In the genomic region with DNA sequence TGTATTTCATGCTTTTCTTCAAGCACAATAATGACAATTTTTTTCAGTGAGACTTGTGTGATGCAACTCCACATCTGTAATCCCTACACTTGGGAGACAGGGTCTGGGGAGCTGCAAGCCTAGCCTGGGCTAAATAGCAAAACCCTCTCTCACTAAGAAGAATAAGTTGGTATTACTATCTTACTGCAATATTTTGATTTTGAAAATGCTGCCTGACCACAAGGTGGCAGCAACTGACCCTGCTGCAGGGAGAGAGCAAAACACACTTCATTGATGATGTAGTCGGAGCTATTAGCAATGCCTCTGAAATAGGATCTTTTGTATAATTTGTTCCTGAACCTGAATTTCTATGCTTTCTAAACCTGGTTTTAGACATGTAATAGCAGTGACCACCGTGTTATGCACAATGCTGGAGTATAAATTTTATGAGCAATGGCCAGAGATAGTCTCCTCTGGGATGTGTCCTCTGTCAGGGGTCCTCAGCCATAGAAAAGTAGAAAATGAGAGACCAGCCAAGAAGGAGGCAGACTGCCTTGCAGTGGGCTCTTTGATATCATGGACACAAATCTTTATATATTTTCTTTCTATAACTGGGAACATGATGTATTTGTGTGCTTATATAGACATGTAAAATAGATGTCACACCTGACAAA, we compare ENCODE assay signal across 9 mouse cellular contexts. TPM values are rescaled to one million over a fixed set of nuclear protein-coding genes. Genes with fewer than 3 reads are reported as not detected.
DNase-seq lines count a peak whose midpoint lies in the region; ATAC-seq lines count a peak whose summit lies in the region.
"Had no signal": no experiment of that assay in that cellular context is flagged by ENCODE, and none has a peak within 500 bp of the region (broad histone marks: within the 10 kb centered on the region; RNA-seq: fewer than 3 reads in every experiment).

No protein-coding gene starts in this region.

- H3K9ac ChIP-seq in midbrain, embryonic 11.5 days (ENCODE audit: low read length) = no peak overlapping the region
- H3K9ac ChIP-seq: embryonic facial prominence, embryonic 15.5 days had no signal

- H3K36me3 ChIP-seq in midbrain, embryonic 11.5 days (ENCODE audit: control insufficient read depth, insufficient read depth, low read length) = no peaks in the 10 kb centered on the region
- no peaks in the 10 kb centered on the region for H3K36me3 ChIP-seq in splenic B cell, adult 2 months (ENCODE audit: control insufficient read depth, insufficient read depth, low read length, poor library complexity, severe bottlenecking)
- H3K36me3 ChIP-seq: embryonic facial prominence, embryonic 15.5 days had no signal

- no peak overlapping the region for H3K27ac ChIP-seq in midbrain, embryonic 11.5 days (ENCODE audit: low read depth, low read length)
- H3K27ac ChIP-seq: embryonic facial prominence, embryonic 15.5 days had no signal

- WGBS in midbrain, embryonic 11.5 days = 24% methylated on average over 2 of the region's 2 CpGs

- peak; percentile 27 for DNase-seq in kidney, adult 18-20 months
- DNase-seq in kidney, adult 11 months = no peak
- peak; percentile 35 for DNase-seq in MN1 (ENCODE audit: low spot score)
- DNase-seq in cerebellum, postnatal 10 days = peak; percentile 76 to 78
- DNase-seq in layer of hippocampus, postnatal 36 days = peak; percentile 24 to 46
- peak; percentile 88 for DNase-seq in midbrain, embryonic 11.5 days (ENCODE audit: low spot score, missing footprints)
- peak; percentile 77 for DNase-seq in splenic B cell, adult 2 months (ENCODE audit: low read depth, low spot score)

- H3K4me1 ChIP-seq in midbrain, embryonic 11.5 days (ENCODE audit: control insufficient read depth, insufficient read depth, low read length) = no peaks in the 10 kb centered on the region
- H3K4me1 ChIP-seq: embryonic facial prominence, embryonic 15.5 days had no signal

- H3K9me3 ChIP-seq in midbrain, embryonic 11.5 days (ENCODE audit: control insufficient read depth, low read length) = no peaks in the 10 kb centered on the region
- H3K9me3 ChIP-seq: embryonic facial prominence, embryonic 15.5 days had no signal

- peak; percentile 84 for ATAC-seq in granulocyte monocyte progenitor cell, adult 5-6 weeks (replicated peaks; ENCODE audit: poor library complexity, severe bottlenecking)
- peak; percentile 53 for ATAC-seq in midbrain, embryonic 11.5 days (ENCODE audit: low FRiP score)

- no peak overlapping the region for H3K4me2 ChIP-seq in midbrain, embryonic 11.5 days
- H3K4me2 ChIP-seq: embryonic facial prominence, embryonic 15.5 days had no signal

- H3K27me3 ChIP-seq in midbrain, embryonic 11.5 days (ENCODE audit: control insufficient read depth, insufficient read depth, low read length) = no peaks in the 10 kb centered on the region
- H3K27me3 ChIP-seq in splenic B cell, adult 2 months (ENCODE audit: control insufficient read depth, insufficient read depth, low read length, poor library complexity, severe bottlenecking) = no peaks in the 10 kb centered on the region
- H3K27me3 ChIP-seq: embryonic facial prominence, embryonic 15.5 days had no signal

- H3K4me3 ChIP-seq in midbrain, embryonic 11.5 days (ENCODE audit: low read depth, low read length) = no peak overlapping the region
- H3K4me3 ChIP-seq: embryonic facial prominence, embryonic 15.5 days had no signal

RNA-seq across cellular contexts. Expression of gene Hpgds, which starts 18.5 kb away (rescaled TPM):
- 0.38 TPM in 1 of 2 replicates, not detected in the other for total RNA-seq in granulocyte monocyte progenitor cell, adult 5-6 weeks (2014; fragmentation: Nextera tagmentation)
- total RNA-seq in granulocyte monocyte progenitor cell, adult 5-6 weeks (2017) = 1.6 TPM in 1 of 2 replicates, not detected in the other
- 1 to 10 TPM; 3.9 to 4.5 TPM for total RNA-seq in layer of hippocampus, postnatal 36 days (2021)
- polyA plus RNA-seq in midbrain, embryonic 11.5 days (2014; fragmentation: Nextera tagmentation; extraction: Ambion mirVana) = 11.1 and 11.2 TPM in 2 replicates
